Comparison of ENCODE assay signal across 8 mouse cellular contexts in genomic region chr19:12573266-12574011, GRCm38 (mm10). TPM values are rescaled to one million over a fixed set of nuclear protein-coding genes. Genes with fewer than 3 reads are reported as not detected.
DNase-seq lines count a peak whose midpoint lies in the region; ATAC-seq and TF ChIP-seq lines count a peak whose summit lies in the region.

No protein-coding gene starts in this region.

- H3K4me2 ChIP-seq in hindbrain, postnatal 0 days (ENCODE audit: low read depth, low read length), result peak overlapping the region; percentile 69

- ATAC-seq in common myeloid progenitor, adult 5-6 weeks (replicated peaks; ENCODE audit: low read depth, poor library complexity, severe bottlenecking), result peak; percentile 90
- ATAC-seq in hindbrain, postnatal 0 days, result peak; percentile 100
- ATAC-seq in megakaryocyte, adult 5-6 weeks (ENCODE audit: poor library complexity, severe bottlenecking), result peak; percentile 91

- no peaks in the 10 kb centered on the region for H3K36me3 ChIP-seq in hindbrain, postnatal 0 days (ENCODE audit: insufficient read depth, low read length)

- H3K9ac ChIP-seq in hindbrain, postnatal 0 days (replicated peaks; ENCODE audit: low read length), result peak overlapping the region; percentile 46

- intact Hi-C loops in gastrocnemius, adult 2 months (cut with DNase I), result no loop called here

- no peaks in the 10 kb centered on the region for H3K9me3 ChIP-seq in hindbrain, postnatal 0 days (ENCODE audit: low read length)

- TF ChIP-seq CTCF in gastrocnemius, adult 2 months (IDR thresholded peaks at IDR 0.05), result no peak
- no peak for TF ChIP-seq CTCF in hindbrain, postnatal 0 days (IDR thresholded peaks at IDR 0.05; ENCODE audit: low read depth)

- WGBS in hindbrain, postnatal 0 days, result 4% methylated on average over 14 of the region's 14 CpGs

- H3K4me1 ChIP-seq in hindbrain, postnatal 0 days (ENCODE audit: insufficient read depth, low read length), result peaks cover 5% of the 10 kb centered on the region; the same call in 1 of the 2 replicates

- peak overlapping the region; percentile 72 for H3K4me3 ChIP-seq in gastrocnemius, adult 2 months
- H3K4me3 ChIP-seq in hindbrain, postnatal 0 days (ENCODE audit: low read length), result peak overlapping the region; percentile 38

- H3K27me3 ChIP-seq in hindbrain, postnatal 0 days (ENCODE audit: insufficient read depth, low read length), result no peaks in the 10 kb centered on the region

- peak overlapping the region; percentile 81 for H3K27ac ChIP-seq in gastrocnemius, adult 2 months
- no peak overlapping the region; the same call in 1 of the 2 replicates for H3K27ac ChIP-seq in hindbrain, postnatal 0 days

- DNase-seq in R1 (ENCODE audit: low read depth, low spot score), result peak; percentile 98
- peak; percentile 92 for DNase-seq in gastrocnemius, adult 2 months
- DNase-seq in hindbrain, postnatal 0 days (ENCODE audit: low spot score), result peak; percentile 91
- peak; percentile 12 to 68 for DNase-seq in left cerebral cortex, adult 8-10 months (ENCODE audit: low spot score in 2 of 2)
- peak; percentile 74 for DNase-seq in right cerebral cortex, adult 18-20 months
- peak; percentile 43 for DNase-seq in urinary bladder, postnatal 10 days (ENCODE audit: low spot score)

RNA-seq across cellular contexts. Expression of gene Gm4952, which starts 26.3 kb away (rescaled TPM):
- total RNA-seq in common myeloid progenitor, adult 5-6 weeks (2017), result not detected in 2 replicates
- not detected for total RNA-seq in gastrocnemius, adult 2 months (2021)
- 0.14 TPM in 1 of 2 replicates, not detected in the other for total RNA-seq in hindbrain, postnatal 0 days (2014; rRNA removed)
- 0.30 and 0.43 TPM in 2 replicates for polyA plus RNA-seq in hindbrain, postnatal 0 days (2015; fragmentation: Nextera tagmentation; extraction: Ambion mirVana)
- total RNA-seq in left cerebral cortex, adult 8-10 months (2022), result under 1 TPM in 1 of 4 experiments, not detected in 3; 0.14 TPM
- not detected in 2 replicates for total RNA-seq in megakaryocyte, adult 5-6 weeks (2015)
- total RNA-seq in megakaryocyte, adult 5-6 weeks (2017), result not detected in 2 replicates

RNA-seq across cellular contexts. Expression of gene Fam111a, which starts 27.9 kb away (rescaled TPM):
- total RNA-seq in common myeloid progenitor, adult 5-6 weeks (2017), result 182 and 222 TPM in 2 replicates
- 1 to 10 TPM; 2.1 to 2.4 TPM for total RNA-seq in gastrocnemius, adult 2 months (2021)
- 1.9 and 4.8 TPM in 2 replicates for total RNA-seq in hindbrain, postnatal 0 days (2014; rRNA removed)
- polyA plus RNA-seq in hindbrain, postnatal 0 days (2015; fragmentation: Nextera tagmentation; extraction: Ambion mirVana), result 3.2 and 3.3 TPM in 2 replicates
- 1 to 10 TPM; 1.3 to 3.1 (median 1.8) TPM for total RNA-seq in left cerebral cortex, adult 8-10 months (2022)
- 308 and 344 TPM in 2 replicates for total RNA-seq in megakaryocyte, adult 5-6 weeks (2015)
- total RNA-seq in megakaryocyte, adult 5-6 weeks (2017), result 409 TPM in 2 replicates

RNA-seq across cellular contexts. Expression of gene Glyat, which starts 59.7 kb away (rescaled TPM):
- not detected in 2 replicates for total RNA-seq in common myeloid progenitor, adult 5-6 weeks (2017)
- not detected for total RNA-seq in gastrocnemius, adult 2 months (2021)
- total RNA-seq in hindbrain, postnatal 0 days (2014; rRNA removed), result not detected in 2 replicates
- polyA plus RNA-seq in hindbrain, postnatal 0 days (2015; fragmentation: Nextera tagmentation; extraction: Ambion mirVana), result 0.05 TPM in 1 of 2 replicates, not detected in the other
- not detected for total RNA-seq in left cerebral cortex, adult 8-10 months (2022)
- total RNA-seq in megakaryocyte, adult 5-6 weeks (2015), result not detected in 2 replicates
- total RNA-seq in megakaryocyte, adult 5-6 weeks (2017), result not detected in 2 replicates

Comparison
In these comparisons a context has a peak if more than half of its experiments do, and no peak if none do; other contexts are left out.
1. DNase-seq: peak in every context shown above with its lines; median percentile 98 in R1; 92 in gastrocnemius, adult 2 months; 91 in hindbrain, postnatal 0 days; 74 in right cerebral cortex, adult 18-20 months; 43 in urinary bladder, postnatal 10 days; 40 in left cerebral cortex, adult 8-10 months.
2. RNA of gene Fam111a, which starts 27.9 kb away (total RNA-seq): 308 to 409 TPM in megakaryocyte, adult 5-6 weeks and 182 to 222 TPM in common myeloid progenitor, adult 5-6 weeks; 2.1 to 2.4 TPM in gastrocnemius, adult 2 months, 1.3 to 3.1 TPM in left cerebral cortex, adult 8-10 months and 1.9 to 4.8 TPM in hindbrain, postnatal 0 days; every median in the first group is over 10 times any median in the second.
3. Peak in every context shown above with its lines, with median percentiles within 50 percentile points of each other: ATAC-seq.